Mouse (Mus musculus) spleen, embryonic (tissue): Measurements from ENCODE around the gene Wnk1.
"Not testable (repeated sequence)": the region's sequence is repeated elsewhere in the genome, so short reads cannot be mapped to it uniquely, and the experiment has no call there.

ENCODE experiments used
- CTCF ChIA-PET: fragments of 350-600 bp; sonication (Branson Sonifier 250); formaldehyde crosslinking; loops from one replicate; lab custom pipeline; 2022; lab: Charles Lee

Wnk1 gene

GRCm38 (mm10) chr6:120038366-120039255, at the start of gene Wnk1:
Wnk1 (minus strand) TSS chr6:120038672.
- CTCF ChIA-PET = no interaction called here

DNA sequence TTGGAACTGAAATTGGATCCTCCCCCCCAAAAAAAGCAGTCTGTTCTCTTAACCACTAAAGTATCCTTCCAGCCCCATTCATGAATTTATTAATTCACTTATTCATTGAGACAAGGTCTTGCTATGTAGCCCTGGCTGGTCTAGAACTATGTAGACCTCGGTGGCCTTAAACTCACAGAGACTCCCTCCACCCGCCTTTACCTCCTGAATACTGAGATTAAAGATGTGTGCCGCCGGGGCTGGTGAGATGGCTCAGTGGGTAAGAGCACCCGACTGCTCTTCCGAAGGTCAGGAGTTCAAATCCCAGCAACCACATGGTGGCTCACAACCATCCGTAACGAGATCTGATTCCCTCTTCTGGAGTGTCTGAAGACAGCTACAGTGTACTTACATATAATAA, 48.6 kb upstream of the Wnk1 start:
- CTCF ChIA-PET = not testable (repeated sequence)

DNA sequence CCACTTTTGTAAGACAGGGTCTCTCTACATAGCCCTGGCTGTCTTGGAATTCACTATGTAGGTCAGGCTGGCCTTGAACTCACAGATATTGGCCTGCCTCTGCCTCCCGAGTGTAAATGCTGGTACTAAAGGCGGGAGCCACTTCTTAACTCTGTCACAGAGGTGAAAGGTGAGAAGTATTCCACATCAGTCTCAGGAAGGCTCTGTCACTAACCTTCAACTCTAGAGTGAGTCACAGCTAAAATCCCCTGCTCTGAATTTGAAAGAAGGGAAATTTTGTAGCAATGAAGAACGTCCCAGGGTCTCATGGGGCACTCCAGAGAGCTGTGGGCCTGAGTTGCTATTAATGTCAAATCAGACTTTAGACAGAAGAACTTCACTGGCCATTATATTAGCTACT, 47.4 kb upstream of the Wnk1 start:
- CTCF ChIA-PET = no interaction called here

DNA sequence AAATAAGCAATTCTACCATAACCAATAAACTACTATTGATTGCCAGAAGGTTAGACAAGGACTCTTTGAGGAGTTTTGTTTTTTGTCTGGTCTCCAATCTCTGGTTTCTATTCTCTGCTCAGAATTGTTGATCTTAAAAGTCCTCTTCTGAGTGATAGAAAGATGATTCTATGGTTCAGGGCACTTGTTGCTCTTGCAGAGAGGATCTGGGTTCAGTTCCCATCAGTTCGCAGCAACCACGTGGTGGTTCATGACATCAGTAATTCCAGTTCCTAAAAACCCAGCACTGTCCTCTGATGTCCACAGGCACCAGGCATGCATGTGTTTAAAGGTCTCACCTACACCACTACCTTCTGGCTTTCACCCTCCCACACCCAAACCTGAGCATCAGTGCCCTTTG, 46.5 kb upstream of the Wnk1 start:
- CTCF ChIA-PET = no interaction called here

DNA sequence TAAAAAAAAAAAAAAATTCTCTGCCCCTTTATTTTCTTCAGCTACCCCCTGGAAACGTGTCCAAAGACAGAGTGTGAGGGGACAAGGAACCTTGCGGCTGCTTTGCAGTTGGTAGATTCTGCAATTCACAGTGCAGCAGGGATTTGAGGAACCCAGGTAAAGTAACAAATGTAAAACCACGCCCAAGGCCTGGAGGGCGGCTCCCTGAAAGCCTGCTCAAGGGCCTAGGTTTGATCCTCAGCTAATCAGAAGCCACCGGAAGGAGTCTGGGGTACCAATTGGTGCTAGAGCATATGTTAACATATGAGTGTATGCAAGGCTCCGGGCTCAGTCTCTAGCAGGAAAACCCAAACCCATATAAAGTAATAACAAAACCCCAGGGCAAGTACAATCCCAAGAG, 45.0 kb upstream of the Wnk1 start:
- CTCF ChIA-PET = interaction anchor here (0.6 to 1.7 kb wide), 3 partner anchors 20 to 41 kb away, joined by 3 to 8 read pairs (median 3); no protein-coding TSS in a partner anchor

GRCm38 (mm10) chr6:120082951-120083411, 44.5 kb upstream of the Wnk1 start:
- CTCF ChIA-PET = interaction anchor here (0.6 to 1.7 kb wide), 3 partner anchors 20 to 51 kb away, joined by 3 to 8 read pairs (median 4); no protein-coding TSS in a partner anchor

DNA sequence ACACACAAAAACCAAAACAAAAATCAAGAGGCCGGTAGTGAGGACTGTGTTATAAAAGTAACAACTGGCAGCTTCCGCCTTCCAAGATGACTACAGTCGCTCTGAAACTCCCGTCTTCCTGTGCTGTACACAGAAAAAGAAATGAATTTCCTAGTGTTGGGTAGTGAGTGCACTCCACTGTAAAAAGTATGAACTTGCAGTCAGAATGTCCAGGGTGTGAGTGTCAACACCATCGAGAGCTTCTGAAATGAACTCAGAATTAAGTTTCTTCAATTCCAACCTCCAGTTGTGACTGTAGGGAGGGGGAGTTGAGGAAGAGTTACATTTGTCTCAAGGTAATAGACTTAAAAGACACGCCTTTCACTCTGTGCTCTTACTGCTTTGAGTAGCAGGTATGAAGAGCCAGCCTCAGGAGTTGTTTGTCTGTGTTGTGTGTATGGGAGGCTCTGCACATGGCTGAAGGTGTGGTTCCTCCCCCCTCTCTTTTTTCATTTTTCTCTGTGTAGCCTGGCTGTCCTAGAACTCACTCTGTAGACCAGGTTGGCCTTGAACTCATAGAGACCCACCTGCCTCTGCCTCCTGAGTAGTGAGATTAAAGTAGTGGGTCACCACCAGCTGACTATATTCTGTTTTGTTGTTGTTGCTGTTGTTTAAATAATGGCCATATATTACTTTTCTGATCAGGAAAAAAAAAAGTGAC, 43.9 kb upstream of the Wnk1 start:
- CTCF ChIA-PET = interaction anchor here (0.5 to 1.7 kb wide), 4 partner anchors 27 to 106 kb away, joined by 4 to 8 read pairs (median 6); no protein-coding TSS in a partner anchor

- CTCF ChIA-PET = interaction anchor here (0.5 to 1.7 kb wide), 5 partner anchors 26 to 116 kb away, joined by 3 to 10 read pairs (median 8); no protein-coding TSS in a partner anchor
Observed at GRCm38 (mm10) chr6:120081516-120081915, 43.0 kb upstream of the Wnk1 start.

- CTCF ChIA-PET = no interaction called here
Observed at GRCm38 (mm10) chr6:120079547-120079946, 41.1 kb upstream of the Wnk1 start.

DNA sequence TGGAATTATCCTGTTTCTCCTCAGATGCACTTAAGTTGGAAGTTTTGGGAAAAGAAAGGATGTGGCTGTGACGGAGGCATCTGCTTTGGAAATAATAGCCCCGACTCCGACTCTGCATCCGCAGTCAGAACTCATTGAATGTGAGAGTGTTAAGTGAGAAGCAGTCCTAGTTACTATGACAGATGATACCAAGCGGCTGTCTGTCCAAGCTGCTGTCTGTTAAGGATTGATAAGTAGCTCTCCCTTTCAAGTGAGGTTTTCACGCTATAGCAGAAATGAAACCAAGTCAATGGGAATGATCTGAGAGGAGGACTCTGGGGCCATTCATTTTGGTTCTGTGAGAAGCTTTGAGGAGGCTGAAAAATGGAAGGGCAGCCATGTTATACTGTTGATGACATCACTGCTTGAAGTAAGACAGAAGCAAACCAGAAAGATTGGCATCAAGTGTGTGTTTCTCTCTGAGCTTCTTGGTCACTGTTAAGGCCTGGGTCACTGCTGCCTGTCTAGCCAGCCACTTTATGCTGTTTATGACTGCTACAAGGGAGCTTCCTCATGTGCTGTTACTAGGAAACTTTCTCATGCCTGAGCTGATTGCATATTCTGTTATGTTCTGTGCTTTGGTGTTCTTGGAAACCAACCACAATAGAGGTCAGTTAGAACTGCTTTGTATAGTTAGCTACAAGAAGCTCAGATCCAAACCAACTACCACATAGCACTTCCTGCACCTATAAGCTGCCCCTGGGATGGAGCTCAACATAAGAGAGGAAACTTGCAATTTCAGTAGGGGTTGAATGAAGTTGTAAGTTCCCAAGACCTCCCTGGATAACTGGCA, 38.4 kb upstream of the Wnk1 start:
- CTCF ChIA-PET = interaction anchor here (0.6 to 0.8 kb wide), 2 partner anchors 26 to 40 kb away, joined by 5 to 7 read pairs; no protein-coding TSS in a partner anchor

DNA sequence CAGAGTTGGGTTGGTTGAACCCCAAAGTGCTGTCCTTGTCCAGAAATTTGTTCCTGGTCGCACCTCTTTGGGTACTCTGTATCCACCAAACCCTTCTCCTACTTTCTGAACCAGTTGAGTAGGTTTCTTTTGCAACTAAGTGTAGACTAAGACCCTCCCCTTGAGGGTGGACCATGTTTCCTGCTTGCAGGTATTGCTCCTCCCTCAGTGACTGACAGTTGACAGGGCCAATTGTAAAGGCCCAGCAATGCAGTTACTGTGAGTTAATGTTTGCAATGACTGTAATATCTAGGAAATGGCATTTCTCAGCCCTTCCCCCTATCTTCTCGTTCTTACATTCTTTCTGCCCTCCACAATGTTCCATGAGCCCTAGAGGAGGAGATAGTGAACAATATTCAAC, 34.2 kb upstream of the Wnk1 start:
- CTCF ChIA-PET = no interaction called here

DNA sequence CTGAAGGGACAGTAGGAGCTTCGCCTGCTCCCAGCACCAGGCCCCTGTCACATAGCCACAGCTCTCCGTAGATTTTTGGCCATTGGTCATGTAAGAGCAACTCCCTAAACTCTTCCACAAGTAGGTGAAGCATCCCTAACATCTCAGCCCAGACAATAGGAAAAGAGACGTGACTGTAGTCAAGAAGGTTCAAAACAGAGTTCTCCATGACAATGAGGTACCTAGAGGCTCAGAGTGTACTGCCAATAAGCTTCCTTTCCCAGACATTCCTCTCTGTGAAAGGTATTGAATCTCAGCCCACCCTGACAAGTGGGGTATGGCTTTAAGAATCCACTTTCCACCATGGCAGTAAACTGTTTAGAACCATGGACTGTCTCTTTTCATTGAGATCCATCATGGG, 31.1 kb upstream of the Wnk1 start:
- CTCF ChIA-PET = no interaction called here

DNA sequence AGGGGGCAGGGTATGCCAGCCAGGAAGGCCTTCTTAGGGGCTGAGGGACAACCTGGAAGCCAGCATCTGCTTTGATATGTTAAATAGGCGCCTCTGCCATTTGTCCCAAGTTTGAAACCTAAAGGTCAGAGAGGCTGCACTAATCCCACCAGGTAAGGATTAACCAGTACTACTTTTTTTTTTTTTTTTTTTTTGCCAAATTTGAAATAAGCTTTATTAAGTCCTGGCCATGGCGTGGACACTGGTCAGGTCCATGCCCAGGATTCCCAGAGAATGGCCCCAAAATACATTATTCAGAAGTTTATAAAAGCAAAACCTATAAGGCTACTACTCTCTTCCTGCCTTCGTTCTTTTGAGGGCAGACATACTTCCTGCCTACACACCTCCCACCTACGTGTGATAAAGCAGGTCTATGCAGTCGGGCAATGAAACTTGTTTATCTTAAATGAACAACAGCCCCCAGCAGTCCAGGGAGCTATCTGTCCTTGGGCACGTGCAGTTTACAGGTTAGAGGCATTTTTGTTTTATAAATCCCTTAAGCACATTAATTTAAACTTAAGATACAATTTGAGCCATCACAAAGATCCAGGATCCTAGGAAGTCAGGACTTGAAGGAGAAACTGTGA, 27.2 kb upstream of the Wnk1 start:
- CTCF ChIA-PET = interaction anchor here (0.6 kb wide), 2 partner anchors 43 to 571 kb away, joined by 4 read pairs; no protein-coding TSS in a partner anchor

DNA sequence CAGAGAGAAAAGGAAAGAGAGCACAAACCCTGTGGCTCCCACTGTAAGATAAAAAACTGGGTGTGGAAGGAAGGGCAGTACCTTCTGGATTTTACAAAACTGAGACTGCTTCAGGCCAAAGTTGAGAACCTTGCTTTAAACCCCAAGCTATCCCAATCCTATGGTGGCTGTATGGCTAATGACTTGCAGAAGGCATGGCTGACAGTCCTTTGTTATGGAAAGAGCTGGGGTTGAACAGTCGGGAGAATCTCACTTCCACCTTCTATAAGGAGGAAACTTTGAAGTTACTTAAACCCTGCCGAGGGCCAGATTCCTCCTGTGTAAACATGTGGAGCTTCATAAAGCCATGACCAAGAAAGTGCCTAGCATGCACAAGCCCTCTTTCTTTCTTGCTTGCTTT, 26.2 kb upstream of the Wnk1 start:
- CTCF ChIA-PET = interaction anchor here (0.7 kb wide), 1 partner anchor 368 kb away, joined by 4 read pairs; no protein-coding TSS in a partner anchor

GRCm38 (mm10) chr6:120062934-120063333, 24.5 kb upstream of the Wnk1 start:
- CTCF ChIA-PET = interaction anchor here (0.6 kb wide), 1 partner anchor 20 kb away, joined by 3 read pairs; no protein-coding TSS in a partner anchor

DNA sequence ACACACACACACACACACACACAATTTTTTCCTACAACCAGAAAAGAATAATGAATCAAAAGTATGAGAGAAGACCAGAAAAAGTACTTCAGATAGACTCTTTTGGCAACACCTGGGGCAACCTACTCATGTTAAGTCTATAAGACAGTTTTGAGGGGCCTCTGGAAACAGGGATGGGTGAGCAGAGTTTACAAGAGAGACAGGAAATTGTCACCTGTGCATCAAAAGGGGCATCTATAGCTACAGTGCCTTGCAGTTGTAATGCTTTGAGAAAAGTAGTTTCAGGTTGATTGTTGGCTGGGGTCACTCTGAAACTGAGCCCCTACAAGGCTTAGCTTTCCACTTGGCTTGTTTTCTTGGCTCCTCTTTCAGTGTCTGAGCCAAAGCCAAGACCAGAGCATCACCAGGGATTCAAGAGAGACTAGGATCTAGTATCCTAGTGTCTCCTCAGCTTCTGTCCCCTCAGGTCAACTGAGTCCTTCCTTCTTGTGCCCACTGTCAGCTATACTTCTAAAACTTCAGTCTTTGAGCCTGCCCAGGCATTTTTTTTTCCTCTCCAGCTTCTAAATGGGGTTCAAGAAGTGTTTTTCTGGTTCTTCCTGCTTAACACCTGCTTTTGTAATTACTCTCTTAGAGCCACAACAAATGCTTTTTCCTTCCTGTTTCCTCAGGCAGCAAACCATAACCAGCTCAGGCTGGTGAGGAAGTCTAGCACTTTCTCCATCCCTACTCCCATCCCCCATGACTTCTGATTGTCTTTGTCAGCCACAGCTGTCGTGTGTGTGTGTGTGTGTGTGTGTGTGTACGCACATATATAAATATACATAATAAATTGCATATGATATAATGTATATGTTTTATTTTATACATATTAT, 17.4 kb upstream of the Wnk1 start:
- CTCF ChIA-PET = interaction anchor here (0.7 kb wide), 1 partner anchor 26 kb away, joined by 4 read pairs; no protein-coding TSS in a partner anchor

DNA sequence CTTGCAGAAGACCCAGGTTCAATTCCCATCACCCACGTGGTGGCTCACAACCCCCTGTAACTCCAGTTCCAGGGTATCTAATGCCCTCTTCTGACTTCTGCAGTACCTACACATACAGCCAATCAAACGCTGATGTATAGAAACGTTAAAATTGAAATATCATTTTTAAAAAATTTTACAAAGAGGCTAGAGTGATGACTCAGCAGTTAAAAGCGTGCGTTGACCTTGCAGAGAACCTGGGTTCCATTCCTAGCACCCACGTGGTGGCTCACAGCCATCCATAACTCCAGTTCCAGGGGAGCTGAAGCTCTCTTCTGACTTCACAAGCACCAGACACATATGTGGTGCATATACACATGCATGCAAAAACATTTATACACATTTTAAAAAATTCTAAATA, 15.9 kb upstream of the Wnk1 start:
- CTCF ChIA-PET = no interaction called here

DNA sequence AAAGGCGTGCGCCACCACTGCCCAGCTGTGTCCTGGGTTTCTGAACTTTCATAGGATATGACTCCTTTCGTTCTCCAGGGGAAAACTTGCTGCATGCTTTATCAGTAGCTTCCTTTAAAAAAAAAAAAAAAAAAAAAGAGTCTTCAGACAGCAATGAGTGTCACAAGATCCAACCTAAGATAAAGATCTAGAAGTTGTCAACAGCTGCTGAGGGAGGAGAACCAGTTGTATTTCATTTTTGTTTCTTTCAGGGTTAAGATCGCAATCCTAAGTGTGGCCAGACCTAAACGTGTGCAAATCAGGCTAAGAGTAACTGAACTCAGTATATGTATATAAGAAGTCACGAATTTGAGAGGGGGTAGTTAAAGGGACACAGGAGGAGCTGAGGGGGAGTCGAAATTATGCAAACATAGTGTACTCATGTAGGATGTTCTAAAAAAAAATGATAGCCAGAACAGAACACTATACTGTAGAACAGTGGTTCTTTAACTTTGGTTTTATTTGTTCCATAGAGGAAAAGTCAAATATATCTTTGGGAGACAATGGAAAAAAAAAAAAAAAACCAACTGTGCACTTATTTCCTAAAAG, 9.3 kb upstream of the Wnk1 start:
- CTCF ChIA-PET = interaction anchor here (0.7 kb wide), 1 partner anchor 16 kb away, joined by 8 read pairs; no protein-coding TSS in a partner anchor

GRCm38 (mm10) chr6:120045406-120045805, 6.9 kb upstream of the Wnk1 start:
- CTCF ChIA-PET = interaction anchor here (0.8 kb wide), 1 partner anchor 21 kb away, joined by 3 read pairs; no protein-coding TSS in a partner anchor
